Mouse (Mus musculus) urinary bladder, postnatal 25 days (tissue): ENCODE results near the gene Rad54l.

Experiments used
- DNase-seq: peaks from one replicate; pipeline ENCODE4 v3.0.0; 2022; ENCODE audit warnings: low spot score

The Rad54l gene

GRCm38 (mm10) chr4:116140801-116141574 is 17.5 kb upstream of the Rad54l start:
- DNase-seq = no peak

GRCm38 (mm10) chr4:116137421-116137996 is 14.0 kb upstream of the Rad54l start:
- no peak for DNase-seq

- no peak for DNase-seq
These were observed 11.5 kb upstream of the Rad54l start for GRCm38 (mm10) chr4:116134990-116135389.

DNA sequence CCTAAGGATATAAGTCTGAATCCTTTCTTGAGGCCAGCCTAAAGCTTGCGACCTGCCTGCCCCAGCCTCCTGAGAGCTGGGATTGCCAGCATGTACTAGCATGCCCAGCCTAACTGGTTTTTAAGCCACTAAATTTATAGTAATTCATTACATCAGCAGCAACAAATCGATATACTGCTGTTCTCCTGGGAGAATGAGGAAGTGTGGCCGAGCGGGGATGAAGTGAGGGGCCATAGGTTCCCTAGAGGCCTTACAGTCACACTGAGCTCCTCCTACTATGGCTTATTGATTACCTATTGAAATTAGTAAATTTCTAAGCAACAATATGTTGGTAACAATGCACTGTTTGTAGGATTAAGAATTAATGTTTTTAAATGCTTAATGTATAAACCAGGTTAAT is 9.6 kb upstream of the Rad54l start:
- no peak for DNase-seq

GRCm38 (mm10) chr4:116127956-116128355 is 4.5 kb upstream of the Rad54l start:
- DNase-seq = no peak

- DNase-seq = no peak
These were observed 2.4 kb upstream of the Rad54l start for GRCm38 (mm10) chr4:116125803-116126386.

DNA sequence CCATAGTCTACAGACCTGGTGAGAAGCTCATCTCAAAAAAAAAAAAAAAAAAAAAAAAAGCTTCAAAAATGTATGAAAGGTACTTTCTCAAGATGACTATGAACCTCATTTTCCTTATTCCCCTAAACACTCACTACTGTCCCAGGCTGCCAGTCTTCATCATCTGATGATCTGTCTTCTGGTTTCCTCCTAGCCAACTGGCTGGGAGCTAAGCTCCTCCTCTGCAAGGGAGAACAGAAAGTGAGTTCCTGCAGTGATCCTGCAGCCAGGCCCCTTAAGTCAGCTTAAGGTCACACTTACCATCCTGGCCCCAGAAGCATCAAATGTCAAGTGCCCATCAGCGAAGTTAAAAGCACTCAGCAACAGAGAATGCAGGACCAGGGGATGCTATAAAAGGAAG is 728 bp downstream of the Rad54l start:
- no peak for DNase-seq

- DNase-seq = no peak
These were observed 12.0 kb downstream of the Rad54l start for GRCm38 (mm10) chr4:116111486-116111885.

- no peak for DNase-seq
These were observed 12.8 kb downstream of the Rad54l start for GRCm38 (mm10) chr4:116110695-116111094.

GRCm38 (mm10) chr4:116105278-116105677 is 18.2 kb downstream of the Rad54l start:
- no peak for DNase-seq

GRCm38 (mm10) chr4:116100959-116101358 is 22.5 kb downstream of the Rad54l start:
- DNase-seq = no peak

GRCm38 (mm10) chr4:116097211-116097610 is 26.3 kb downstream of the Rad54l start:
- no peak for DNase-seq

GRCm38 (mm10) chr4:116096291-116096690 is 27.2 kb downstream of the Rad54l start:
- no peak for DNase-seq

- DNase-seq = no peak
These were observed 34.8 kb downstream of the Rad54l start for GRCm38 (mm10) chr4:116088510-116089249.

- no peak for DNase-seq
These were observed 46.0 kb downstream of the Rad54l start for GRCm38 (mm10) chr4:116077240-116078095.

- DNase-seq = peak; percentile 33
These were observed 46.9 kb downstream of the Rad54l start for GRCm38 (mm10) chr4:116076369-116077231.

DNA sequence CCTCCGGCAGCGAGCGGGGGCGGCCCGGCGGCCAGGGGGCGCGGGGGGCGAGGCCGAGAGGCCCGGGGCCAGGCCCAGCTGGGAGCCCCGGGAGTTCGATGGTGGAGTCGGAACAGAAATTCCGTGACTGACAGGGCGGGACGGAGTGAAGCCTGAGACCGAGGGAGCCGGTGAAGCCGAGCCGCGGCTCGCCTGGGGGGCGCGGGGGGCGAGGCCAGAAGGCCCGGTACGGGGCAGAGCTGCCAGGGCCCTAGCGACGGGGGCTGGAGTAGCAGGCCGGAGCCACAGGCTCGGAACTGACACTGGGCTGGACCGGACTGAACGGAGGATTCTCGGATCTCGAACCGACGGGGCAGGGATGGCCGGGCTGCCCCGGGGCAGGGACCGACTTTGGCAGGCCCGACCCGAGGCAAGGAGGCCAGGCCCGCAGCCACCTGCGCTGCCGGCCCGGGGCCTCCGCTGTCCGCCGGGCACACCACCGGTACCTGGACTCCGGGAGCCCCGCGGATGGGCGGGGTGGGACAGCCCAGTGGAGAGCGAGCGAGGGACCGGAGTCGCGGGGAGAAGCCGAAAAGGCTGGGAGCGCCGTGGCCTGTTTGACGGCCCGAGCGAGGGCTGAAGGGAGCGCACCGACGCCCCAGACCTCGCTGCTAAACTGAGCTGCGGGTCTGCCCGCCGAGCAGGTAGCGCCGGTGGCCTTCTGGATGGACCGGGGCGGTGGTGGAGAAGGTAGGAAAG is 47.7 kb downstream of the Rad54l start:
- DNase-seq = peak; percentile 56

DNA sequence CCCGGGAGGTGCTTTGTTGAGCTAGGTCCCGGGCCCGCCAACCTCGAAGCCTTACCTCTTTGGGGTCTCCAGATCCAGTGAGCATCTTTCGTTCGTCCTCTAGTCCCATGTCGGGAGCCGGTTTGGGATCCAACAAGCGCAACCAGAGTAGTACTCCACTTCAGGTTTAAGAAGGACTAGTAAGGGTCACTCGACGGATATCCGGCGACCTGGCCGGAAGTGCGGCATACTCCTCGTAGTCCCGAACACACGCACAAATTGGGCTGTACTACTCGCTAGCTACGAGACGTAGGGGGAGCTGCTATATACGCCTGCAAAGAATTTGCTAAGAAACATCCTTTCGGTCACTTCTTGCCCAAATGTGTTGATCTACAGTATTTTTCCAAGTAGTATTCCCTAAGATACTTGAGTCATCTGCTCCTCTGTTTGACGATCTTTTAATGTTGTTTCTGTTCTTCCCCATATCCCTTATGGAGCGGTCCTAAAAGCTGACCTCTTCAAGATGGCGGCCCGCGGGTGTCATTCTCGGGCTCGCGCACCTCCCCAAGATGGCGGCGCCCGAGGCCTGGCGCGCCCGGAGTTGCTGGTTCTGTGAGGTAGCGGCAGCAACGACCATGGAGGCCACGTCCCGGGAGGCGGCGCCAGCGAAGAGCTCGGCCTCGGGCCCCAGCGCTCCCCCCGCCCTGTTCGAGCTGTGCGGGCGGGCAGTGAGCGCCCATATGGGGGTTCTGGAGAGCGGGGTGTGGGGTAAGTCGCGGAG is 48.4 kb downstream of the Rad54l start, which contains the start of the genes Uqcrh and Lrrc41:
Gene Uqcrh, minus strand, starts transcription at position 211 of the 760 bp plus-strand sequence.
Gene Lrrc41, plus strand, starts transcription at position 409 of the 760 bp plus-strand sequence.
- DNase-seq = peak; percentile 94

- no peak for DNase-seq
These were observed 49.3 kb downstream of the Rad54l start for GRCm38 (mm10) chr4:116074145-116074675.
